Mouse (Mus musculus) cerebellum, adult 2 months (tissue): ENCODE measurements at regions not wholly inside any gene's neighbourhood (a gene's known extent, or its start where the extent isn't known, plus 50 kb on each side); places are given as distances from the start of the nearest gene placed in this dataset.

ENCODE experiments used
- CTCF ChIP-seq: fragments of 200-500 bp; IDR thresholded peaks from 2 replicates; pipeline ENCODE4 v1.5.1; 2011; ENCODE audit warnings: low read depth, mild to moderate bottlenecking, control low read depth, low read length, moderate library complexity, borderline replicate concordance; ENCODE audit not compliant: insufficient read depth
- POLR2A ChIP-seq: fragments of 200-500 bp; IDR thresholded peaks from 2 replicates; pipeline ENCODE4 v1.6.1; 2011; ENCODE audit warnings: low read length, control low read depth, borderline replicate concordance; ENCODE audit not compliant: insufficient read depth

DNA sequence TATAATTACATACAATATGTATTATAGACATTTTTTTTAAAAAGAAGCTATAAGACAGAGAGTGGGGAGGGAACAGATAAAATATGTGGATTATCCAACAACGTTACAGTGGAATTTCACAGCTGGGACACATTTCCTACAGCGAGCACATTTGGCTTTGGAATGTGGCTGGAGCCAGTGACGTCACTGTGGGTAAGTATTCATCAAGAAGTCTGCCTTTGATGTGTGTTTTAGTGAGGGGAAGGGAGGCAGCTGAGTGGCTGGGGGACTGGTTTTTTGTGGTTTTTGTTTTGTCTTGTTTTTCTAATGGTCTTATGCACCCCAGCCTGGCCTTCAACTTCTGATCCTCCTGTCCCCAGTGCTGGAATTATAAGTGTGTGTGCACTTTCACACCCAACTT is 1161.2 kb upstream of the Gulo start:
- TF ChIP-seq CTCF (no peak), POLR2A (no peak)
